Mouse (Mus musculus): ENCODE data around the gene Kcmf1.

DNA sequence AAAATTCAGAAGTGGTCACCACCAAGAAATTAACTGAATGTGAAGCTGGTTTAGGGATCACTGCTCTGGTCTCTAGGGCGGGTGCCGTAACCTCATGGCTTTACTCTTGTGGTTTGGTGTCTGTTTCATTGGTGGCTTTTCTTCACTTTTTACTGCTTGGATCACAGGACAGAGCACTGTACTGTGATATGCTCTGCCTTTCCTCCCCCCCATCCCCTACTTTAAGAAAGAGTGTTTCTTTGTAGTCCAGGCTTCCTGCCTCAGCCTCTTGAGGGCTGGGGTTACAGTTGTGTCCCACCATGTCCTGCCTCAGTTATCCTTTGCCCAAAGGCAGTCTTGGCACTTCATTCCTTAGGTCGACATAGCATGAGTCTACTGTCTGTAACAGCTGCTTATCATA is 37.7 kb upstream of the Kcmf1 start:
- no peak for TF ChIP-seq CTCF (IDR thresholded peaks at IDR 0.05; ENCODE audit: low read depth)
- no peak for TF ChIP-seq EP300 (IDR thresholded peaks at IDR 0.05; ENCODE audit: low read depth)

All from liver, embryonic 14.5 days (tissue).